Mouse (Mus musculus) liver, adult 2 months (tissue): ENCODE measurements around the gene Tob1.

Source experiments
- CTCF ChIP-seq: fragments of 200-500 bp; IDR thresholded peaks from 2 replicates; pipeline ENCODE4 v1.5.1; 2011; ENCODE audit warnings: low read depth, low read length, control low read depth
- POLR2A ChIP-seq: fragments of 200-500 bp; IDR thresholded peaks from 2 replicates; pipeline ENCODE4 v1.6.1; 2011; ENCODE audit warnings: low read length, control low read depth; ENCODE audit not compliant: insufficient read depth; ENCODE audit errors: extremely low read depth

GRCm38 (mm10) chr11:94211124-94211603 is at the start of gene Tob1:
- TF ChIP-seq CTCF: no peak
- peak; percentile 100 for TF ChIP-seq POLR2A
